Mouse (Mus musculus) liver, embryonic 15.5 days (tissue): Measurements from ENCODE around the gene Bhlha15. TPM values are rescaled to one million over a fixed set of nuclear protein-coding genes. Genes with fewer than 3 reads are reported as not detected.

Experiments used
- ATAC-seq: fragments of 200-750 bp; cut with Nextera tagmentation; 2 replicates; pipeline ENCODE4 v1.8.0; 2017; ENCODE audit warnings: moderate number of reproducible peaks, mild to moderate bottlenecking, moderate library complexity; ENCODE audit not compliant: insufficient read depth
- H3K27ac ChIP-seq: fragments of 300-500 bp; sonication (generic); replicated peaks from 2 replicates; pipeline ENCODE4 v1.5.1; 2015; ENCODE audit warnings: mild to moderate bottlenecking, inconsistent platforms
- H3K27me3 ChIP-seq: fragments of 300-500 bp; sonication (generic); 2 replicates; pipeline ENCODE4 v1.6.1; 2015; ENCODE audit warnings: mild to moderate bottlenecking, inconsistent platforms
- H3K36me3 ChIP-seq: fragments of 300-500 bp; sonication (generic); replicated peaks from 2 replicates; pipeline ENCODE4 v1.6.1; 2015; ENCODE audit warnings: moderate library complexity, mild to moderate bottlenecking, inconsistent platforms
- H3K4me1 ChIP-seq: fragments of 300-500 bp; sonication (generic); replicated peaks from 2 replicates; pipeline ENCODE4 v1.6.1; 2015; ENCODE audit warnings: inconsistent platforms
- H3K4me2 ChIP-seq: fragments of 300-500 bp; sonication (generic); 2 replicates; pipeline ENCODE4 v1.6.1; 2015; ENCODE audit warnings: moderate library complexity, mild to moderate bottlenecking, inconsistent platforms
- H3K4me3 ChIP-seq: fragments of 300-500 bp; sonication (generic); replicated peaks from 2 replicates; pipeline ENCODE4 v1.5.1; 2015; ENCODE audit warnings: mild to moderate bottlenecking, inconsistent platforms
- H3K9ac ChIP-seq: fragments of 300-500 bp; sonication (generic); 2 replicates; pipeline ENCODE4 v1.6.1; 2015; ENCODE audit warnings: moderate library complexity, mild to moderate bottlenecking, inconsistent platforms
- H3K9me3 ChIP-seq: fragments of 300-500 bp; sonication (generic); replicated peaks from 2 replicates; pipeline ENCODE4 v1.6.1; 2016; ENCODE audit warnings: inconsistent platforms
- WGBS: fragments of 180-500 bp; shearing (Covaris S2); methylation state at CpG from one replicate; pipeline ENCODE4 v1.1.7; 2015; ENCODE audit warnings: mixed read lengths; ENCODE audit not compliant: insufficient replicate concordance; 5-methylcytosine and 5-hydroxymethylcytosine counted together
- polyA plus RNA-seq: library from polyadenylated mRNA; unstranded; fragments of >200 nt; fragmentation: Nextera tagmentation; extraction: Ambion mirVana; gene quantifications from 2 replicates; pipeline ENCODE4 v1.2.1, GENCODE M21; 2015

The Bhlha15 gene
- polyA plus RNA-seq: 0.56 and 1.3 TPM in 2 replicates

GRCm38 (mm10) chr5:144189950-144190583 lies at the start of gene Bhlha15:
Bhlha15 (plus strand) TSS chr5:144190286.
- no peak within 1 kb of the TSS for H3K27ac ChIP-seq
- H3K27me3 ChIP-seq: no peaks in the 10 kb centered on the region
- H3K4me1 ChIP-seq: peaks cover 20% of the 10 kb centered on the region
- H3K9ac ChIP-seq: no peak within 1 kb of the TSS
- peak within 1 kb of the TSS; percentile 45 for H3K4me3 ChIP-seq
- peak within 1 kb of the TSS; percentile 63 for H3K4me2 ChIP-seq
- ATAC-seq: peak; percentile 74
- WGBS: 5% methylated on average over 24 of the region's 26 CpGs
- peaks cover 12% of the 10 kb centered on the region for H3K36me3 ChIP-seq
- H3K9me3 ChIP-seq: no peaks in the 10 kb centered on the region

- ATAC-seq: no peak
- no peaks in the 10 kb centered on the region for H3K4me1 ChIP-seq
- H3K27ac ChIP-seq: no peak overlapping the region
- peaks cover 36% of the 10 kb centered on the region for H3K36me3 ChIP-seq
- H3K4me2 ChIP-seq: no peak overlapping the region
- H3K4me3 ChIP-seq: no peak overlapping the region
- H3K9me3 ChIP-seq: no peaks in the 10 kb centered on the region
- WGBS: 74% methylated on average over 5 of the region's 5 CpGs
- H3K9ac ChIP-seq: no peak overlapping the region
- H3K27me3 ChIP-seq: no peaks in the 10 kb centered on the region
Measured at GRCm38 (mm10) chr5:144143531-144143930, 46.6 kb upstream of the Bhlha15 start.

DNA sequence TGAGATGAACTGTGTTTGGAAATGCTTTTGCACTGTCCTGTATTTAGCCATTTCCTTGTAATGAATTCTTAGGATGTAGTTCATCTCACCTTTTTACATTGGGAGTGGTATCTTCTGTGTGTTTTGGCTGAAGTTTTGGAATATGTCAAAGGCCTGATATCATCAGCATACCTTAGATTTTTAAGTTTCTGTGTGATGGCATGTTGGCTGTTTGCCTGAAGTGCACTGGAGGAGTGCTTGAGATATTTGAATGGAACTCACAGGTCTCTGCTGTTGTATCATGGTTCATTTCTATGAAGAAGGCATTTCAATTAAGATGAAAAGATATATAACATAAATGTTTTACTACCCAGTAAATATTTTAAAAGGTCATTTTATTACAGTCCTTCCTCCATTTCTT lies 43.2 kb upstream of the Bhlha15 start:
- Histone ChIP-seq H3K4me3 (no peak overlapping the region), H3K9ac (no peak overlapping the region), H3K4me2 (no peak overlapping the region), H3K9me3 (no peaks in the 10 kb centered on the region), H3K4me1 (no peaks in the 10 kb centered on the region), H3K36me3 (peaks cover 60% of the 10 kb centered on the region), H3K27me3 (no peaks in the 10 kb centered on the region), H3K27ac (no peak overlapping the region)
- ATAC-seq: no peak

GRCm38 (mm10) chr5:144149530-144149929 lies 40.6 kb upstream of the Bhlha15 start:
- no peak overlapping the region for H3K27ac ChIP-seq
- H3K4me2 ChIP-seq: no peak overlapping the region
- H3K27me3 ChIP-seq: no peaks in the 10 kb centered on the region
- no peak for ATAC-seq
- peaks cover 59% of the 10 kb centered on the region for H3K36me3 ChIP-seq
- H3K9ac ChIP-seq: no peak overlapping the region
- H3K4me1 ChIP-seq: no peaks in the 10 kb centered on the region
- no peaks in the 10 kb centered on the region for H3K9me3 ChIP-seq
- H3K4me3 ChIP-seq: no peak overlapping the region
- WGBS: 89% methylated on average over 4 of the region's 4 CpGs

GRCm38 (mm10) chr5:144151270-144151669 lies 38.8 kb upstream of the Bhlha15 start:
- H3K4me2 ChIP-seq: no peak overlapping the region
- no peak overlapping the region for H3K27ac ChIP-seq
- no peak overlapping the region for H3K9ac ChIP-seq
- H3K4me3 ChIP-seq: no peak overlapping the region
- H3K4me1 ChIP-seq: no peaks in the 10 kb centered on the region
- H3K27me3 ChIP-seq: no peaks in the 10 kb centered on the region
- no peaks in the 10 kb centered on the region for H3K9me3 ChIP-seq
- H3K36me3 ChIP-seq: peaks cover 50% of the 10 kb centered on the region
- no peak for ATAC-seq
- 85% methylated on average over 4 of the region's 4 CpGs for WGBS

DNA sequence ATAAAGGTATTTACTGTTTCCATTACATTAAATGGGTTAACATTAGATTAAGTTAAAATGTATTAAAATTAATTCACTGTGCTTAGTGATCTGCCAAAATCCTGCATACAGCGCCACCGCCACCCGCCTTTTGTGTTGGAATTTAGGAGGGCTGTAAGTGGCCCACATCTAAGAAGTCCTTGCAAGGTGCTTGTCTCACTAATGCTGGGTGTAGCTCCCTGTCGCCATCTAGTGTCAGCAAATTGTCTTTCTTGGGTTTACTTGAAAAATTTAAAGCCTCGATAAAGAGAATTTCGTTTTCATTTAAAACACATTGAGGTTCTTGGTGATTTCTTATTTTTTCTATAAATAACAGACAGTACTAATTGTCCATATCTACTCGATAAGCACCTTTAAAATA lies 35.6 kb upstream of the Bhlha15 start:
- ATAC-seq: no peak
- Histone ChIP-seq H3K4me2 (no peak overlapping the region), H3K9ac (no peak overlapping the region), H3K4me3 (no peak overlapping the region), H3K9me3 (no peaks in the 10 kb centered on the region), H3K27me3 (no peaks in the 10 kb centered on the region), H3K4me1 (0 out of 2 replicates have a peak, but pooled peaks cover 2% of the 10 kb centered on the region), H3K36me3 (peaks cover 45% of the 10 kb centered on the region), H3K27ac (no peak overlapping the region)
- 32% methylated on average over 7 of the region's 7 CpGs for WGBS

DNA sequence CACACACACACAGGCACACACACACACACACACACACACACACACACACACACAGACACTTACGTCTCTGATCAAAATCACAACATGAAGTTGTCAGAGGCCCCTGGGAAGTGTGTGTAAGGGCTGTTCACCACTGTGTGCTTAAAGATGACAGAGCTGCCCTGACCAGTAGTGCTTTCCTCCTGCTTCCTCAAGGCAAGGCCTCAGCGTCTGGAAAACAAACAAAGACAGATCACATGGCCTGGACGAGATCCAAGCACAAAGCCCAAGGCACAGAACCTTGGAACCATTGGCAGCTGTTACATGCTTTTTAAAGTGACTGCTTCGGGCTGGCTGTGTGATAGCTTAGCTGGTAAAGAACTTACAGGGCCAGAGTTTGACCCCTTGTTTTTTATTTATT lies 31.5 kb upstream of the Bhlha15 start:
- Histone ChIP-seq H3K36me3 (peaks cover 30% of the 10 kb centered on the region), H3K9me3 (no peaks in the 10 kb centered on the region), H3K4me1 (peaks cover 9% of the 10 kb centered on the region), H3K27ac (no peak overlapping the region), H3K9ac (no peak overlapping the region), H3K4me2 (no peak overlapping the region), H3K4me3 (no peak overlapping the region), H3K27me3 (no peaks in the 10 kb centered on the region)
- 62% methylated on average over 4 of the region's 4 CpGs for WGBS
- no peak for ATAC-seq

DNA sequence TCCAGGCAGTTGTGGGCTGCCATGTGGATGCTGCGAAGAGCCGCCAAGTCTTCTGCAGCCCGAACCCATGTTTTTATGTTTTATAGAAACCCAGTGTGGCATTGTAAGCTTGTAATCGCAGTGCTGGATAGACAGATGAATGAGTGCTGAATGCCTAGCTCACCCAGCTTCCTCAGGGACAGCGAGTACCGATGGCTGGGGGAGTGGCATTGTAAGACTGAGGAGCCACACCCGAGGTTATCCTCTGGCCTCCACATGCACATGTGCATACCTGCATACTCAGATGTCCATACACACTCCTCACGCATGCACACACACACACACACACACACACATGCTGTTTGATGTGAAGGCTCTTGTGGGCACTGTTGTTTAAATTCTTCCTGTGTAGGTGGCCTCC lies 30.9 kb upstream of the Bhlha15 start:
- no peaks in the 10 kb centered on the region for H3K9me3 ChIP-seq
- H3K27me3 ChIP-seq: no peaks in the 10 kb centered on the region
- no peak overlapping the region for H3K27ac ChIP-seq
- WGBS: 78% methylated on average over 8 of the region's 8 CpGs
- H3K4me1 ChIP-seq: peaks cover 9% of the 10 kb centered on the region
- H3K4me3 ChIP-seq: no peak overlapping the region
- H3K9ac ChIP-seq: no peak overlapping the region
- no peak overlapping the region for H3K4me2 ChIP-seq
- ATAC-seq: no peak
- H3K36me3 ChIP-seq: peaks cover 35% of the 10 kb centered on the region

DNA sequence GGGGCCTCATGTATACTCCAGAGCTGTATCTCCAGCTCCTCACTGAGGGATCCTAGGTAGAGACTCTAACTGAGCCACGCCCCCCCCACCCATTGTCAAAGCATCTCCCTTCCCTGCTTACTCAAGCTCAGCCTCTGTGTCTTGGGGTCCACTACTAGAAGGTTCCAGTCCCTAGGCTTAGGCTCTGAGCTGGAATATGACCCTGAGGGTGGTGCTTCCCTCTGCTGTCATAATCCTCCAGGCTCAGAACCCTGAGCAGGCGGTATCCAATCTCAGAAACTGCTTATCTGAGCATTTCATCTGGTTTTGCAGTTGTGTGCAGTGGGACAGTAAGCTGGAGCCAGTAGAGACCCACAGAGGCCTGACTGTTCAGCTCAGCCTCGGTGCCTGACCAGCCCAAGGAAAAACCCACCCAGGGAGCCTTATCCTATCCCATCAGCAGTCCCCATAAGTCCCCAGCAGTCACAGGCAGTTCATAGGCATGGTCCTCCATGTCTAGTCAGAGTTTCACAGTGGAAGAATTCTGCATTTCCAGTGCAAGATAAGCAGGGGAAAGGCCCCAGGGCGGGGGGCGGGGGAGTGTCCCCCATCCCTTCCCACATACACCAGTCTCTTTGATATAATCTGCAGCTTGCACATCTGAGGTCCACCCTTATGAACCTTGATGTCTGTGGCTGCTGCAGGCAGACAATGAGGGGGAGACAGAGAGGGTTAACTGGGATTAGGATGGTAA lies 27.8 kb upstream of the Bhlha15 start:
- Histone ChIP-seq H3K9me3 (no peaks in the 10 kb centered on the region), H3K36me3 (peaks cover 52% of the 10 kb centered on the region), H3K9ac (no peak overlapping the region), H3K4me3 (no peak overlapping the region), H3K4me1 (peaks cover 9% of the 10 kb centered on the region), H3K4me2 (no peak overlapping the region), H3K27ac (no peak overlapping the region), H3K27me3 (no peaks in the 10 kb centered on the region)
- ATAC-seq: peak; percentile 31; the same call in 1 of the 2 replicates
- WGBS: 32% methylated on average over 5 of the region's 5 CpGs

GRCm38 (mm10) chr5:144162813-144163517 lies 27.1 kb upstream of the Bhlha15 start:
- no peak for ATAC-seq
- Histone ChIP-seq H3K4me3 (no peak overlapping the region), H3K36me3 (peaks cover 46% of the 10 kb centered on the region), H3K27ac (no peak overlapping the region), H3K4me1 (peaks cover 9% of the 10 kb centered on the region), H3K27me3 (no peaks in the 10 kb centered on the region), H3K9me3 (no peaks in the 10 kb centered on the region), H3K9ac (no peak overlapping the region), H3K4me2 (no peak overlapping the region)
- whole genome bisulfite sequencing: 79% methylated on average over 10 of the region's 10 CpGs

GRCm38 (mm10) chr5:144165756-144166155 lies 24.3 kb upstream of the Bhlha15 start:
- no peak overlapping the region for H3K4me2 ChIP-seq
- H3K4me3 ChIP-seq: no peak overlapping the region
- WGBS: 61% methylated on average over 3 of the region's 3 CpGs
- H3K27ac ChIP-seq: no peak overlapping the region
- peaks cover 7% of the 10 kb centered on the region for H3K4me1 ChIP-seq
- H3K9ac ChIP-seq: no peak overlapping the region
- no peak for ATAC-seq
- H3K27me3 ChIP-seq: no peaks in the 10 kb centered on the region
- H3K9me3 ChIP-seq: no peaks in the 10 kb centered on the region
- peaks cover 61% of the 10 kb centered on the region for H3K36me3 ChIP-seq
